Mouse (Mus musculus): Measurements from ENCODE around the gene Gm35549.
"Not testable (repeated sequence)": the region's sequence is repeated elsewhere in the genome, so short reads cannot be mapped to it uniquely, and the experiment has no call there.

- not testable (repeated sequence) for TF ChIP-seq CTCF (IDR thresholded peaks at IDR 0.05; ENCODE audit: insufficient read depth, low read length); POLR2A (IDR thresholded peaks at IDR 0.05; ENCODE audit: borderline replicate concordance, extremely low read depth, low read depth, low read length)
These were observed 4.0 kb upstream of the Gm35549 start for GRCm38 (mm10) chr9:122847811-122848311.
